7 mouse cellular contexts compared by ENCODE assay signal in the genomic region with DNA sequence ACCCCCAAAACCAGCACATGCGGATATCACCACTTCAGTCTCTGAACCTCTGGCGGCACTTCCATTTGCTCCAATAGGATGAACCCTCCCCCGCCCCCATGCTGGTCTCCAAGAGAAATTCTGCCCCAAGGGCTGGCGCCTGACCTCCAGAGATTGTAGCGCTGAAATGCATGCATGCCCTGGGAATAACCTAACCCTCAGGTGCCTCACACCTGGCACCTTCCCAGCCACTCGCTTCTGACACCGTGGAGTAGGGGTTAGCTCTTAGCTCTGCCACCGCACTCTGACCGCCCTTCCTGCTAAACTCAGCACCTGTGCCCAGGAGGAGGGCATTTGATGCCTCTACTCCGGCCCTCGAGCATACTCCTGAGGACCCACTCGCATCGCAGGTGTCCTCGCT. TPM values are rescaled to one million over a fixed set of nuclear protein-coding genes. Genes with fewer than 3 reads are reported as not detected.
DNase-seq lines count a peak whose midpoint lies in the region; ATAC-seq and TF ChIP-seq lines count a peak whose summit lies in the region.

No protein-coding gene starts in this region.

- H3K4me2 ChIP-seq in forebrain, embryonic 13.5 days, result peak overlapping the region; percentile 89
- H3K4me2 ChIP-seq in stomach, embryonic 16.5 days (ENCODE audit: low read depth, low read length), result peak overlapping the region; percentile 84

- H3K4me1 ChIP-seq in testis, adult 2 months (ENCODE audit: control insufficient read depth, insufficient read depth, low read length), result peaks cover 11% of the 10 kb centered on the region
- H3K4me1 ChIP-seq in forebrain, embryonic 13.5 days, result peaks cover 21% of the 10 kb centered on the region
- peaks cover 22% of the 10 kb centered on the region for H3K4me1 ChIP-seq in liver, adult 2 months (ENCODE audit: control insufficient read depth, insufficient read depth, low read length)
- H3K4me1 ChIP-seq in stomach, embryonic 16.5 days (ENCODE audit: control insufficient read depth, insufficient read depth, low read length), result peaks cover 2% of the 10 kb centered on the region; the same call in 1 of the 2 replicates

- peaks cover 4% of the 10 kb centered on the region; the same call in 1 of the 2 replicates for H3K79me2 ChIP-seq in liver, adult 2 months (ENCODE audit: control insufficient read depth, insufficient read depth, low read length)

- no peak for TF ChIP-seq CTCF in testis, adult 2 months (IDR thresholded peaks at IDR 0.05; ENCODE audit: control insufficient read depth, insufficient read depth, insufficient replicate concordance, low read depth, low read length)
- TF ChIP-seq CTCF in liver, adult 2 months (IDR thresholded peaks at IDR 0.05; ENCODE audit: low read depth, low read length), result no peak

- H3K9ac ChIP-seq in forebrain, embryonic 13.5 days, result peak overlapping the region; percentile 74
- peak overlapping the region; percentile 73 for H3K9ac ChIP-seq in liver, adult 2 months (ENCODE audit: low read depth, low read length)
- H3K9ac ChIP-seq in stomach, embryonic 16.5 days (ENCODE audit: low read length), result peak overlapping the region; percentile 74

- TF ChIP-seq POLR2A in testis, adult 2 months (IDR thresholded peaks at IDR 0.05; ENCODE audit: control insufficient read depth, low read depth, low read length), result no peak
- no peak for TF ChIP-seq POLR2A in liver, adult 2 months (IDR thresholded peaks at IDR 0.05; ENCODE audit: extremely low read depth, insufficient read depth, low read length)

- H3K9me3 ChIP-seq in forebrain, embryonic 13.5 days (replicated peaks), result no peaks in the 10 kb centered on the region
- H3K9me3 ChIP-seq in stomach, embryonic 16.5 days (replicated peaks; ENCODE audit: control insufficient read depth, low read length), result no peaks in the 10 kb centered on the region

- peak overlapping the region; percentile 1; the same call in 1 of the 2 replicates for H3K27ac ChIP-seq in testis, adult 2 months (ENCODE audit: control insufficient read depth, insufficient read depth, low read depth, low read length)
- H3K27ac ChIP-seq in forebrain, embryonic 13.5 days, result no peak overlapping the region
- H3K27ac ChIP-seq in liver, adult 2 months (replicated peaks; ENCODE audit: insufficient read depth, low read depth, low read length), result peak overlapping the region; percentile 59
- peak overlapping the region; percentile 43 for H3K27ac ChIP-seq in stomach, embryonic 16.5 days (ENCODE audit: low read length)

- no peak for DNase-seq in testis, postnatal 14 days (ENCODE audit: low spot score)
- DNase-seq in liver, adult 2 months (ENCODE audit: extremely low read depth, low read depth, low spot score), result no peak
- DNase-seq in frontal cortex, postnatal 25 days (ENCODE audit: low spot score in 2 of 2), result no peak

- WGBS in forebrain, embryonic 13.5 days, result 1% methylated on average over 14 of the region's 14 CpGs
- 3% methylated on average over 14 of the region's 14 CpGs for WGBS in liver, adult 2 months
- 2% methylated on average over 14 of the region's 14 CpGs for WGBS in stomach, embryonic 16.5 days

- peak overlapping the region; percentile 88 for H3K4me3 ChIP-seq in testis, adult 2 months (ENCODE audit: control insufficient read depth, low read depth, low read length)
- H3K4me3 ChIP-seq in forebrain, embryonic 13.5 days, result peak overlapping the region; percentile 47
- H3K4me3 ChIP-seq in liver, adult 2 months (ENCODE audit: insufficient read depth, low read depth, low read length), result peak overlapping the region; percentile 72
- peak overlapping the region; percentile 59 for H3K4me3 ChIP-seq in stomach, embryonic 16.5 days (replicated peaks; ENCODE audit: low read length)

- no peak; the same call in 1 of the 2 replicates for ATAC-seq in forebrain, embryonic 13.5 days
- ATAC-seq in stomach, embryonic 16.5 days (ENCODE audit: insufficient read depth, low FRiP score), result peak; percentile 28; the same call in 1 of the 2 replicates
- no peak for ATAC-seq in granulocyte monocyte progenitor cell, adult 5-6 weeks (replicated peaks; ENCODE audit: poor library complexity, severe bottlenecking)

- no peaks in the 10 kb centered on the region for H3K36me3 ChIP-seq in testis, adult 2 months (ENCODE audit: control insufficient read depth, insufficient read depth, low read length)
- H3K36me3 ChIP-seq in forebrain, embryonic 13.5 days (ENCODE audit: poor library complexity, severe bottlenecking), result no peaks in the 10 kb centered on the region
- no peaks in the 10 kb centered on the region for H3K36me3 ChIP-seq in liver, adult 2 months (ENCODE audit: control insufficient read depth, insufficient read depth, low read length)
- no peaks in the 10 kb centered on the region for H3K36me3 ChIP-seq in stomach, embryonic 16.5 days (ENCODE audit: control insufficient read depth, insufficient read depth, low read length)

- no peaks in the 10 kb centered on the region for H3K27me3 ChIP-seq in testis, adult 2 months (ENCODE audit: control insufficient read depth, insufficient read depth, low read length)
- H3K27me3 ChIP-seq in forebrain, embryonic 13.5 days, result no peaks in the 10 kb centered on the region
- no peaks in the 10 kb centered on the region for H3K27me3 ChIP-seq in liver, adult 2 months (ENCODE audit: control insufficient read depth, insufficient read depth, low read length)
- no peaks in the 10 kb centered on the region for H3K27me3 ChIP-seq in stomach, embryonic 16.5 days (ENCODE audit: control insufficient read depth, insufficient read depth, low read length)

RNA-seq across cellular contexts. Expression of a gene that starts 0.3 kb away (rescaled TPM):
- polyA plus RNA-seq in testis, adult 2 months (2012; rRNA removed), result 12.6 and 17.4 TPM in 2 replicates
- 3.8 TPM in 2 replicates for polyA plus RNA-seq in forebrain, embryonic 13.5 days (2015; fragmentation: Nextera tagmentation; extraction: Ambion mirVana)
- 7.6 and 9.2 TPM in 2 replicates for total RNA-seq in liver, adult 2 months (2014; rRNA removed)
- polyA plus RNA-seq in liver, adult 2 months (2012; rRNA removed), result 7.3 and 7.4 TPM in 2 replicates
- polyA plus RNA-seq in stomach, embryonic 16.5 days (2015; fragmentation: Nextera tagmentation; extraction: Ambion mirVana), result 47.9 and 54.0 TPM in 2 replicates
- 0.17 TPM in 1 of 2 replicates, not detected in the other for total RNA-seq in granulocyte monocyte progenitor cell, adult 5-6 weeks (2014; fragmentation: Nextera tagmentation)
- not detected in 2 replicates for total RNA-seq in granulocyte monocyte progenitor cell, adult 5-6 weeks (2017)

RNA-seq across cellular contexts. Expression of a gene that starts 51.4 kb away (rescaled TPM):
- polyA plus RNA-seq in testis, adult 2 months (2012; rRNA removed), result 13.9 and 15.9 TPM in 2 replicates
- 25.1 and 25.6 TPM in 2 replicates for polyA plus RNA-seq in forebrain, embryonic 13.5 days (2015; fragmentation: Nextera tagmentation; extraction: Ambion mirVana)
- total RNA-seq in liver, adult 2 months (2014; rRNA removed), result 6.3 and 6.8 TPM in 2 replicates
- 6.4 and 9.9 TPM in 2 replicates for polyA plus RNA-seq in liver, adult 2 months (2012; rRNA removed)
- polyA plus RNA-seq in stomach, embryonic 16.5 days (2015; fragmentation: Nextera tagmentation; extraction: Ambion mirVana), result 12.4 and 13.6 TPM in 2 replicates
- total RNA-seq in granulocyte monocyte progenitor cell, adult 5-6 weeks (2014; fragmentation: Nextera tagmentation), result 31.7 and 38.0 TPM in 2 replicates
- total RNA-seq in granulocyte monocyte progenitor cell, adult 5-6 weeks (2017), result 13.0 and 20.9 TPM in 2 replicates
